Mouse (Mus musculus) urinary bladder, adult 18-20 months (tissue): Measurements from ENCODE around the gene Adcy5.

ENCODE experiments used
- DNase-seq, 2 experiments: peaks; one replicate each; pipeline ENCODE4 v3.0.0; 2022; ENCODE audit warnings: low spot score in 2 of 2, mixed read lengths in 2 of 2

The Adcy5 gene

GRCm38 (mm10) chr16:35154641-35155390 lies at the start of gene Adcy5:
TSS of gene Adcy5 (plus strand) at chr16:35154877.
- peak in 1 of 2 experiments; percentile 31 for DNase-seq

DNA sequence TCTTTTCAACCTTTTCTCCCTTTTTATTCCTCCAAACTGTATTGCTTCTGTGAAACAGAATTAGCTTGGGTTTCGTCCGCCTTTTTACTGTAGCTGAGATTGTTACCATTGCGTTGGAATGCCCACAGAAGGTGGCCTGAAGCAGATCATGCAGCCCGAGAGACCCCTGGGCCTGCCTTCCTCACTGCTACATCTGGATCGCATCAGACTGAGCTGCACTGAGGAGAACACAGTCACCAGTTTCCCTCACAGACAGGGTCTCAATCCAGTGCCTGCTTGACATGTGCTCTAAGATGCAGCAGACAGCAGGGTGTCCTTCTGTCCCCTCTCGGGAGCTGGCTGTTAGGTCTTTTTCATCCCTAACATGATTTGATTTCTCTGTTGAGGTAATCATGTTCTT lies 46.7 kb upstream of the Adcy5 start:
- DNase-seq: no peak

GRCm38 (mm10) chr16:35109156-35109555 lies 45.5 kb upstream of the Adcy5 start:
- no peak for DNase-seq

GRCm38 (mm10) chr16:35109656-35110291 lies 44.9 kb upstream of the Adcy5 start:
- no peak for DNase-seq

DNA sequence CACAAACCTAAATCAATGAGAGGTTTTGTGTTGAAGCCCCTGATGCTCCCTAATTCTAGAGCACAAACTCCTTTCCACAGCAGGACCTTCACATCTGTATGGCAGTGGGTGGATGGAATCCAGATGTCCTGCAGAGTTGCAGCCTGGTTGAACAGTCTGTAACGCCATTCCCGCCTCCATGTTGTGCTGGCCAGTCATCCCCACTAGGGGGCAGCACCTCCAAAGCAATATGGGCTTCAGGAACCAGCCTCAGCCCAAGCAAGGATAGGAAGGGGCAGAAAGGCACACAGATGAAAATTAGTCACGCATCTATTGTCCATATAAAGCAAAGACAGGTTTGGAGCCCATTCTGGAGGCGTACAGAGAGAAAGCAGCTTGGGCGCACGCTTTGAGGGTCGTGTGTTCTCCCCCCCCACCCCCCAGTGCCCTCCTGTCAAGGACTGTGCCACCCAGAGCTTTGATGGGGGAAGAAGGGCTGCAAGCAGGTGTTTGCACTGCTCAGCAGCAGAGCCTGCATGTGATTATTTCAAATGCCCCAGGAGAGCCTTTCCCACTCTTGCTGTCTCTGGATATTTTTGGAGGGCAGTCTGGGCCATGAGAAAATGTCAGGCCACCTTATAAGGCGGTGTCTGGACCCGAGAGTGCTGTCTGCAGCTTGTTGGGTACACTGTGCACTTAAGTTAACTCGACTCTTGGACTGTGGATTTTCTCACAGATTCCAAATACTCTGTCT lies 44.1 kb upstream of the Adcy5 start:
- DNase-seq: peak; percentile 68 to 74

DNA sequence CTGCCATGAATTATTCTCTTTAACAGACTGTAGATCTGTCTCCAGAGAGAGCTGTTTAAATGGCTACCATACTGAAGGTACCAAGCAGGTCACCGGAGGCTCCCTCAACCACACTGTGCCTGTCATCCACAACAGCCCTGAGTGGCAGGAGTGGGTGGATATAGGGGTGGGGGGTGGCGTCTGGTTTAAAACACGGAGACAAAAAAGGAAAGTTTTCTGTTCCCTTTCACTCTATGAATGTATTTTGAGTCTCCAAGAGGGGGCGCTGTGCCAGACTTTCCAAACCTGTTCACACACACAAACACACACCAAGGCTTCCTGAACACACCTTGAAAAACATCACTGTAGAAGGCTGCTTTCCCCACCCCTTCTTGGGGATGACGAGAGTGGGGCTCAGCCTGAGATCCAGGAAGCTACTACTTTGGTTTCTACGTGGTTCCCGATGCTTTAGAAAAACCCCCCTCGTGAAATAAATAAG lies 43.5 kb upstream of the Adcy5 start:
- DNase-seq: no peak

DNA sequence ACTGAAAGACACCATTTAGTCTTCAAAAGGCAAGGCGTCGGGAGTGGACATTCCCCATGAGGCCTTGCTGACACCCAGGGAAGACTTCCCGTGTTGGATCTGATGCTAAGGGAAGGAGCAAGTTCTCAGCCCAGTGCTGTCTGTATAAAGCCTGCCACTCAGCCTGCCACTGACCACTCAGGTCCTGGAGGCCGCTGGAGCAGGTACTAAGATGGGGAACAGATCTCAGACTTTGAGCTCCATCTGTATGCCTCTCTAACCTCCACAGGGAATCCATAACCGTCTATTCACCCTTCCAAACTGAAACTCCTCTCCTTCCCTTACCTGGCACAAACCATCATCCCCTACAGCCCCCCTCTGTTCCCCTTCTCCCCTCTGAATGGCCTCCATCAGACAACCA lies 41.2 kb upstream of the Adcy5 start:
- DNase-seq: no peak

DNA sequence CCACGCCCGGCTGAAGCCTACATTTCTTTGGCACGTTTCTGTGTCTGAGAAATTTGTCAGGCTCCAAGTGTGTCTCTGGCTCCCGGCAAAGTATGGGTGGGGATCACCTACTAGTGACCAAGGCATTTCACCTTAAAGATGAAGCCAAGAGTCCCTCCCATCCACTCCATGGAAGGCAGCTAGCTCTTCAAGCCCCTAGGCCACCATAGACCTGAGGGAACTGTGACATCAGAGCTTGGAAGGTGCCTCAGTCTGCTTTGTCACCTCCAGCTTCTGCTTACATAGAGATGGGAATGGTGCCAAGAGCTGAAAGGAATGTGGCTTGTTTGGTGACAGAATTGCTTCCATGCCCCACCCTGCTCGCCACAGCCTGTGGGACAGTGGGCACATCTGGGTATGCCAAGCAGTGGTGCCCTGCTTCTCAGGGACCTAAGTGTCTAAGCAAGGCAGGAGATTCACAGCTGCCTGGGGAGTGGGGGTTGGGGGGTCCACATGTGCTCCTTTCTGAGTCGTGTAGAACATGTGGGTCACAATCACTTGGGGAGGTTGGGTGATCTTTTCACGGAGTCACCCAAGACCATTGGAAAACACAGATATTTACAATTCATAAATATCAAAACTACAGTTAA lies 38.2 kb upstream of the Adcy5 start:
- DNase-seq: no peak

- DNase-seq: no peak
Observed at GRCm38 (mm10) chr16:35117436-35117835, 37.2 kb upstream of the Adcy5 start.

- no peak for DNase-seq
Observed at GRCm38 (mm10) chr16:35120603-35121002, 34.1 kb upstream of the Adcy5 start.

DNA sequence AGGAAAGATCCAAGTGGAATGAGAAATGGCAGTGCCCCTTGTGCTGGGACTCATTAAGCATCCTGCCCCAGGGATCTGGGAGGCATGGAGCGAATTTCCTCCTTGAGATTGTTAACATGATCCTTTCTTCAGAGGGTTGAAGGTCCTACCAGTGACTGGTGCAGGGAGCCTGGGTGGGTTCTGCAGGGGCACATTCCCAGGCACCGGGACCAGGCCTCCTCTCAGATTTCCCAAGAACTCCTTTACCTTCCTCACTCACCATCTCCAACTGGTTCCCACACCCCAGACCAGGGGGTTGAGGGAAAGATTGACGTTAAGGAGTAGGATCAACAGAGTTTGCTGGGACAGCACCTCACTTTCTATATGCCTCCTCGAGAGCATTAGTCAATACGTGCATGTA lies 27.4 kb upstream of the Adcy5 start:
- no peak for DNase-seq

DNA sequence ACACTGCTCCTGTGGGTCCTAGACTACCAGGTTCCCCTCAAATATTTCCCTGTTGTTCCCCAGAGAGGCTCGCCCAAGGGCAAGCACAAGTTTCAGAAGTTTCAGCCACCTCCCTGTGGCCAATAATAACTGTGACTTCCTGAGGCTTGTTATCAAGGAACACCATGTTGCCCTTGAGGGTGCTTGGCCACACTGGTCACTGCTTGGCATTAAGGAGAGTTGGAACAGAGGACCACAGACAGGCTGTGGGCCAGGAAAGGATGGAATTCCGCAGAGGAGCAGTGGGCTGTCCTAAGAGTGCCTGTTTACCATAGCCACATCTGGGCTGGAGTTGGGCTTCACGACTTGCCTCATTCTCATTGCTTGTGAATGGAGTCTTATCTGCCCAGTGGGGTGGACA lies 24.5 kb upstream of the Adcy5 start:
- no peak for DNase-seq

GRCm38 (mm10) chr16:35139416-35139815 lies 15.3 kb upstream of the Adcy5 start:
- no peak for DNase-seq

DNA sequence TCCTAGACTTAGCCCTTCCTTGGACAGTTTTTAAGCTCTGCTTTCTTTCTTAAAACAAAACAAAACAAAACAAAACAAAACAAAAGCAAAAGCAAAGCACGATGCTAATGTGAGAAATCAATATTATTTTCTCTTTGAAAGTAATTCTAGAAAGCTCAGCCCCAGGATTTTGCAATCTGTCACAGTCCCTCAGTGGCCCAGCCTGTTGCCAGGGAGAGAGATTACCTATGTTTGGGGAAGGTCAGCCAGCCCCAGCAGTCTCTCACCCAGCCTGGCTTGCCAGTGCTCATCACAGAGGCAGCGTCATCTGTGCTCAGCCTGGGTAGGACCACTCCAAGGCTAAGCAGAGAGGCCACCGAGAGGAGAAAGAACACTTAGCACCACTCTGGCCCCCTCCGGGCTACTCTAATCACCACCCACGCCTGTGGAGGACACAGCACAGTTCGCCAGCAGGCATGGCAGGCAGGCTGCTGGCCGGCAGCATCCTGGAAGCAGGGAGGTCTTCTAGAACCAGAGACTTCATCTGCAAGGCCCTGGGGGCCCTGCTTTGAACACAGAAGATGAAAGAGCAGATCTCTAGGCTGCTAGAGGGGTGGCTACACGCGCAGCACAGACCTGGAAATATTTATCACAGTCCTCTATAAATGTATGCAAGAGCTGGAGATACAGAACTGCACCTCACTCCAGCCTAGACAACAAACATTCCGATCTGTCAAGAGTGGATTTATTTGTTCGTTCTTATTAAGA lies 14.6 kb upstream of the Adcy5 start:
- no peak for DNase-seq

DNA sequence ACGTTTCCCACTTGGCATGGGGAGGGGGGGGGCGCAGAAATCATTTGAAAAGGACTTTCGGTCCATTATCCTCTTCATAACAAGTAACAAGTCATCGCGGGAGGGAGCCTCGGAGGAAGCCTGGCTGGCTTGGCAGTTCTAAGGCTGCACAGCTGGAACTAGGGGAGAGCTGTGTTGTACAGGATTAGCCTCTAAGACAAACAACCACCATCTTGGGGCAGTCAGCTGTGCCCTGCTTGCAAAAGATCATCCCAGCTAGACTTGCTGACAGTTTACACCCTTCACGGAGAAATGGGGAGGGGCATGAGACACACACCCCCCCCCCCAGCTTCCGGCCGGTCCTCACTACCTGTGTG lies 14.1 kb upstream of the Adcy5 start:
- no peak for DNase-seq

GRCm38 (mm10) chr16:35141839-35142238 lies 12.8 kb upstream of the Adcy5 start:
- DNase-seq: no peak

GRCm38 (mm10) chr16:35146153-35146552 lies 8.5 kb upstream of the Adcy5 start:
- DNase-seq: no peak

- no peak for DNase-seq
Observed at GRCm38 (mm10) chr16:35153146-35153755, 1.4 kb upstream of the Adcy5 start.

DNA sequence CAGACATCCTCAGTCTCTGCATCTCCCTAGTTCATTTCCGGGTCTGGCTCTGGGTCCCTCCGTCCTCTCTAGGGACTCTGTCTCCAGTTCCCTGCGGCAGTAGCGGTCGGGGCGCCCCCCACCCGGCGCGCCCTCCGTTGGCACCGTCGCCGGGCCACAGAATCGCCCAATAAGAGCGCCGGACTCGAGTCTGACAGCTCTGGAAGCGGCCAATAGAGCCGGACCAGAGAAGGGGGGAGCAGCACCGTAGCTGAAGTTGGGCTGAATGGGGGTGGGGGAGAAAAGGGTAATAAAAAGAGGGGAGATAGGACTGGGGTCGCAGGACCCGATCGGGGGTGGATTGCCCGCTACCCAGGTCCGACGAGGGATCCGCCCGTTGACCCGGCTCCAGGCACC lies 434 bp upstream of the Adcy5 start:
- peak in 1 of 2 experiments; percentile 33 for DNase-seq

GRCm38 (mm10) chr16:35155391-35156305 lies 971 bp downstream of the Adcy5 start:
- DNase-seq: peak in 1 of 2 experiments; percentile 44
